Mouse (Mus musculus): ENCODE data around the gene Dusp2.

The Dusp2 gene

GRCm38 (mm10) chr2:127369703-127370376, 33.9 kb downstream of the Dusp2 start:
- DNase-seq (ENCODE audit: low spot score), result no peak

GRCm38 (mm10) chr2:127370561-127371483, 34.9 kb downstream of the Dusp2 start:
- no peak for DNase-seq (ENCODE audit: low spot score)

- DNase-seq (ENCODE audit: low spot score), result no peak
These were observed 35.5 kb downstream of the Dusp2 start for GRCm38 (mm10) chr2:127371484-127371861.

- DNase-seq (ENCODE audit: low spot score), result no peak
These were observed 36.1 kb downstream of the Dusp2 start for GRCm38 (mm10) chr2:127372082-127372481.

GRCm38 (mm10) chr2:127374131-127374530, 38.2 kb downstream of the Dusp2 start:
- no peak for DNase-seq (ENCODE audit: low spot score)

- no peak for DNase-seq (ENCODE audit: low spot score)
These were observed 39.1 kb downstream of the Dusp2 start for GRCm38 (mm10) chr2:127375087-127375486.

DNA sequence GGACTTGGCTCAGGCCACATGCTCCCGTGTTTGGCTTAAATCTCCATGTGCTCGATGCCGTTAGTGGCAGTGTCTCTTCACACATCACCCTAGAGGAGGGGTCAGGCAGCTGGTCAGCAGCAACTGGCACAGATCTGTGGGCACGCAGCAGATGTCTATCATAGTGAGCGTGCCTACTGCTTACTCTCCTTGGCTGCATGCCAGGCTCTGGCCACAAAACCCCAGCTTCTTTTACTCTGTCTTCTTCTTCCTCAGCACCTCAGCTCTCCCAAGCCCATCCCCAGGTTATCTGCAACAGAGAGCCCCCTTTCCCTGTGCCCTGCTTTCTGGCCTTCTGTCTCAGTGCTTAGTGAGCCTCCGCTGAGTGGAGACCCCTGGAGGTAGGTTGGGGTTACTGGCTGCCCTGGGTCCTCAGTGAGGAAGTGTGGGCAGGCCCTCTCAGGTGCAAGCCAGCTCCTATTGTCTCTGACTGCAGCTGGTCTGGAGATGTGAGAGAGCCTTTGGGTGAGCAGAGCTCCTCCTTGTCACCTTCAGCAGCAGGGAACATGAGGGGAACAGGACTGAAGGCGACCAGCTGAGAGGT, 39.9 kb downstream of the Dusp2 start:
- no peak for DNase-seq (ENCODE audit: low spot score)

DNA sequence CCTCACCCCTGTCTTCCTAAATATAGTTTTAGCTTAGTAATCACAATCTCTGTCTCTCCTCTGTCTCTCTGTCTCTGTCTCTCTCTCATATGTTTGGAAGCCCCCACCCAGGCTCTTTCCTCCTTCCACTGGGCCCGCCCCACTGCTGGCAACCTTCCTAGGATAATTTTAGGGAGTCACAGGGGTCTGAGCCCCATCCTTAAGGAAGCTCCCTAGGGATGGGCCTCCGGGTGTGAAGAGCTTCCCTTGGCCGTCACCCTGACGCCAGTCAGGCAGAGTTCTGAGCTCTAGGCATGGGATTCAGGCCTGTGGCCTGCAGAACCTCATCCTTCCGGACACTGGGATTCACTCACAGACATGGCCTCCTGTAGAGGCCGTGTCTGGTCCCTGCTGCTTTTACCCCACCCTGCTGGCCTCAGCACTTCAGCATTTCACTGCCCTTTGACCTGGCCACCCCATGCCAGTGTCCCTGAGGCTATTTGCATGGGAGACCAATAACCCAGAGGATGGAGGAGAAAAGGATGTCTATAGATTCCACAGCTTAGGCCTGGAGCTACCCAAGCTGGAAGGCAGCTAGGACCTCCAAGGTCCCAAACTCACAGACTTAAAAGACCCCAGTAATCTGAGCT, 40.6 kb downstream of the Dusp2 start:
- DNase-seq (ENCODE audit: low spot score), result no peak

GRCm38 (mm10) chr2:127377942-127378610, 42.1 kb downstream of the Dusp2 start:
- DNase-seq (ENCODE audit: low spot score), result no peak

GRCm38 (mm10) chr2:127378611-127378990, 42.6 kb downstream of the Dusp2 start:
- no peak for DNase-seq (ENCODE audit: low spot score)

- no peak for DNase-seq (ENCODE audit: low spot score)
These were observed 43.3 kb downstream of the Dusp2 start for GRCm38 (mm10) chr2:127379250-127379649.

DNA sequence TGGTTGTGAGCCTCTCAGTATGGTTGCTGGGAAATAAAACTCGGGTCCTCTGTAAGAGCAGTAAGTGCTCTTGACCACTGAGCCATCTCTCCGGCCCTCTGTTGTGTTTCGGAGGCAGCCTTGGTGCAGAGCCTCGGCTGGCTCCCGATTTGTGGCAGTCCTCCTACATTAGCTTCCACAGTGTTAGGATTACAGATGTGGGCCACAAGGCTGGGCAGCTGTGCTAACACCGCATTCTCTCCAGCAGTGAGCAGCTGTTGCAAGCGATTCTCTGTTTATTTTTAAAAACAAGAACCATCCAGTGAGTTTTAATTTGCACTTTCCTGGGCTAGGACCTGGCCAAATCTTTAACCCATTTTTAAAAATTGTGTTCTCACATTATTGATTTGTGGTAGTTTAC, 47.9 kb downstream of the Dusp2 start:
- DNase-seq (ENCODE audit: low spot score), result no peak

DNA sequence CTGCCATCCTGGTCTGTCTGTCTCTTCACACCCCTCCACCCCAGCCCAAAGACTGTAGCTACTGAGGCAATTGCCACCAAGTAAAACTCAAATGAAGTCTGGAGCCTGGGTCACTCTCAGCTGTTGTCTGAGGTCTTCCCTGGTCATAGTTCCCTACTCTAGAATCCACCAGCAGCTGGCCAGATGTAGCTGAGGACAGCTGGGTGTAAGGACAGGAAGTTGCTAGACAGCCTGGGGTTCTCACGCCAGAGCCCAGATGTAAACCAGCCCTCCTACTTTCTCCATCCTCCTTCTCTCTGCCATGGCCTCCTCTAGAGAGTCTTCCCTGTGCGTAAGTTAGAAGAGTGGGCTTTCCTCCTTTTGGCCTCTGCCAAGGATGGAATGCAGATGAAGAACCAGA, 51.6 kb downstream of the Dusp2 start:
- no peak for DNase-seq (ENCODE audit: low spot score)
